In the genomic region with DNA sequence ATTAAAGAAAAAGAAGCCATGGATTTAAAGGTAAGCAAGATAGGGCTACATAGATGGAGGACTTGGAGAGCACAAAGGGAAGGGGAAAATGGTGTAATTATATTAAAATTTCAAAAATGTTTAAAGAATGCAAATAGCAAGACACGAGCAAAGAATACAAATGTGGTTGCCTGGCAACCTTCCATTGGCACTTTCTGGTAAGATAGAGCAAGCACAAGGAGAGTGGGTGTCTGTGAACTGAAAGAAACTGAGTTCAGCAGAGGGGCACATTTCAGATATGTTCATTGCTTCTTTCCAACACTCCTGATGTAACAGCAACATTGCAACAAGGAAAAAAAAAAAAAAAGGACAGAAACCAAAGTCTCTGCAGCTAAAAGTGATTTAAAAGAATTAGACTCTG, we compare ENCODE assay signal across 23 mouse cellular contexts. TPM values are rescaled to one million over a fixed set of nuclear protein-coding genes. Genes with fewer than 3 reads are reported as not detected.
DNase-seq lines count a peak whose midpoint lies in the region; ATAC-seq and TF ChIP-seq lines count a peak whose summit lies in the region.
"Had no signal": no experiment of that assay in that cellular context is flagged by ENCODE, and none has a peak within 500 bp of the region (broad histone marks: within the 10 kb centered on the region; RNA-seq: fewer than 3 reads in every experiment).

No protein-coding gene starts in this region.

- no peak overlapping the region for H3K4me2 ChIP-seq in forebrain, postnatal 0 days (ENCODE audit: low read depth)
- no peak overlapping the region for H3K4me2 ChIP-seq in forebrain, embryonic 12.5 days
- H3K4me2 ChIP-seq: embryonic facial prominence, embryonic 13.5 days; hindbrain, embryonic 12.5 days; liver, embryonic 12.5 days; lung, embryonic 15.5 days; midbrain, embryonic 12.5 days; neural tube, embryonic 15.5 days; stomach, embryonic 15.5 days had no signal

- intact Hi-C loops in left cerebral cortex, postnatal 25 days (cut with DNase I) = no loop called here

- 17% methylated on average over 1 of the region's 1 CpGs for WGBS in forebrain, postnatal 0 days
- 64% methylated on average over 1 of the region's 1 CpGs for WGBS in forebrain, embryonic 12.5 days
- 67% methylated on average over 1 of the region's 1 CpGs for WGBS in kidney, adult 2 months

- H3K9me3 ChIP-seq in forebrain, postnatal 0 days (ENCODE audit: low read length) = no peaks in the 10 kb centered on the region
- no peaks in the 10 kb centered on the region for H3K9me3 ChIP-seq in forebrain, embryonic 12.5 days
- H3K9me3 ChIP-seq: embryonic facial prominence, embryonic 13.5 days; hindbrain, embryonic 12.5 days; limb, embryonic 10.5 days; liver, embryonic 12.5 days; lung, embryonic 15.5 days; midbrain, embryonic 12.5 days; neural tube, embryonic 15.5 days; stomach, embryonic 15.5 days had no signal

- no peaks in the 10 kb centered on the region for H3K36me3 ChIP-seq in forebrain, postnatal 0 days (ENCODE audit: insufficient read depth)
- H3K36me3 ChIP-seq in forebrain, embryonic 12.5 days (replicated peaks) = no peaks in the 10 kb centered on the region
- no peaks in the 10 kb centered on the region for H3K36me3 ChIP-seq in kidney, adult 2 months (ENCODE audit: control insufficient read depth, insufficient read depth, low read length)
- H3K36me3 ChIP-seq: embryonic facial prominence, embryonic 13.5 days; hindbrain, embryonic 12.5 days; limb, embryonic 10.5 days; liver, embryonic 12.5 days; lung, embryonic 15.5 days; midbrain, embryonic 12.5 days; neural tube, embryonic 15.5 days; stomach, embryonic 15.5 days had no signal

- TF ChIP-seq CTCF in forebrain, postnatal 0 days (IDR thresholded peaks at IDR 0.05; ENCODE audit: low read depth) = no peak
- no peak for TF ChIP-seq CTCF in kidney, adult 2 months (conservative IDR thresholded peaks at IDR 0.05; ENCODE audit: insufficient read depth, insufficient read length, low read depth, low read length)

- H3K4me1 ChIP-seq in forebrain, postnatal 0 days (ENCODE audit: insufficient read depth) = no peaks in the 10 kb centered on the region
- no peaks in the 10 kb centered on the region for H3K4me1 ChIP-seq in forebrain, embryonic 12.5 days
- H3K4me1 ChIP-seq in kidney, adult 2 months (ENCODE audit: control insufficient read depth, insufficient read depth, low read length) = no peaks in the 10 kb centered on the region
- H3K4me1 ChIP-seq: embryonic facial prominence, embryonic 13.5 days; hindbrain, embryonic 12.5 days; limb, embryonic 10.5 days; lung, embryonic 15.5 days; midbrain, embryonic 12.5 days; neural tube, embryonic 15.5 days; stomach, embryonic 15.5 days had no signal

- peak; percentile 87 for ATAC-seq in forebrain, postnatal 0 days
- ATAC-seq in forebrain, embryonic 12.5 days (ENCODE audit: low FRiP score) = no peak
- ATAC-seq: liver, embryonic 12.5 days had no signal

- no peak overlapping the region for H3K27ac ChIP-seq in forebrain, postnatal 0 days (ENCODE audit: low read depth, low read length)
- no peak overlapping the region for H3K27ac ChIP-seq in forebrain, embryonic 12.5 days
- no peak overlapping the region for H3K27ac ChIP-seq in kidney, adult 2 months (ENCODE audit: insufficient read depth, low read depth, low read length)
- H3K27ac ChIP-seq: embryonic facial prominence, embryonic 13.5 days; hindbrain, embryonic 12.5 days; limb, embryonic 10.5 days; liver, embryonic 12.5 days; lung, embryonic 15.5 days; midbrain, embryonic 12.5 days; neural tube, embryonic 15.5 days; stomach, embryonic 15.5 days had no signal

- H3K9ac ChIP-seq in forebrain, postnatal 0 days = no peak overlapping the region
- H3K9ac ChIP-seq in forebrain, embryonic 12.5 days = no peak overlapping the region
- H3K9ac ChIP-seq: embryonic facial prominence, embryonic 13.5 days; hindbrain, embryonic 12.5 days; liver, embryonic 12.5 days; lung, embryonic 15.5 days; midbrain, embryonic 12.5 days; neural tube, embryonic 15.5 days; stomach, embryonic 15.5 days had no signal

- H3K4me3 ChIP-seq in forebrain, postnatal 0 days (ENCODE audit: low read depth, low read length) = no peak overlapping the region
- H3K4me3 ChIP-seq in forebrain, embryonic 12.5 days (replicated peaks) = no peak overlapping the region
- no peak overlapping the region for H3K4me3 ChIP-seq in kidney, adult 2 months (ENCODE audit: insufficient read depth, low read depth, low read length)
- H3K4me3 ChIP-seq: embryonic facial prominence, embryonic 13.5 days; hindbrain, embryonic 12.5 days; limb, embryonic 10.5 days; liver, embryonic 12.5 days; lung, embryonic 15.5 days; midbrain, embryonic 12.5 days; myocyte; neural tube, embryonic 15.5 days; stomach, embryonic 15.5 days had no signal

- H3K27me3 ChIP-seq in forebrain, postnatal 0 days (ENCODE audit: insufficient read depth, low read length) = no peaks in the 10 kb centered on the region
- H3K27me3 ChIP-seq in forebrain, embryonic 12.5 days = no peaks in the 10 kb centered on the region
- no peaks in the 10 kb centered on the region; the same call in 1 of the 2 replicates for H3K27me3 ChIP-seq in kidney, adult 2 months (replicated peaks; ENCODE audit: control insufficient read depth, insufficient read depth, low read length)
- H3K27me3 ChIP-seq: embryonic facial prominence, embryonic 13.5 days; hindbrain, embryonic 12.5 days; liver, embryonic 12.5 days; lung, embryonic 15.5 days; midbrain, embryonic 12.5 days; neural tube, embryonic 15.5 days; stomach, embryonic 15.5 days had no signal

- DNase-seq in forebrain, postnatal 0 days = peak; percentile 72
- DNase-seq in right cerebral cortex, adult 18-20 months = peak; percentile 82
- DNase-seq in right cerebral cortex, postnatal 25 days = no peak
- DNase-seq in left cerebral cortex, postnatal 25 days (ENCODE audit: low spot score in 2 of 2) = peak; percentile 65 to 88
- no peak for DNase-seq in kidney, adult 8-10 months
- no peak for DNase-seq in heart, adult 18-20 months
- no peak for DNase-seq in kidney, adult 2 months
- DNase-seq: adrenal gland, adult 2 months; cerebellum, adult 18-20 months; gastrocnemius, postnatal 25 days; kidney, adult 11 months; kidney, postnatal 36 days; thymus, postnatal 36 days had no signal

- no peak for TF ChIP-seq POLR2A in kidney, adult 2 months (IDR thresholded peaks at IDR 0.05; ENCODE audit: low read depth, low read length)

RNA-seq across cellular contexts. Expression of a gene that starts 22.8 kb away (rescaled TPM):
- 43.7 and 75.3 TPM in 2 replicates for total RNA-seq in forebrain, postnatal 0 days (2014; rRNA removed)
- 11.7 and 14.8 TPM in 2 replicates for polyA plus RNA-seq in forebrain, postnatal 0 days (2015; fragmentation: Nextera tagmentation; extraction: Ambion mirVana)
- 66.1 and 75.4 TPM in 2 replicates for polyA plus RNA-seq in forebrain, embryonic 12.5 days (2016; fragmentation: Nextera tagmentation; extraction: Ambion mirVana)
- 10 to 100 TPM; 54.4 to 58.0 TPM for total RNA-seq in left cerebral cortex, postnatal 25 days (2021)
- total RNA-seq in heart, adult 18-20 months (2021) = 10 to 100 TPM; 24.2 to 27.4 TPM
- 12.5 and 13.3 TPM in 2 replicates for polyA plus RNA-seq in kidney, adult 2 months (2012; rRNA removed)

Comparison
In these comparisons a context has a peak if more than half of its experiments do, and no peak if none do; other contexts are left out.
1. DNase-seq: peak in forebrain, postnatal 0 days (single experiment), right cerebral cortex, adult 18-20 months (single experiment) and left cerebral cortex, postnatal 25 days (2 of 2); none in right cerebral cortex, postnatal 25 days (single experiment), kidney, adult 8-10 months (0 of 2), heart, adult 18-20 months (0 of 2) and kidney, adult 2 months (single experiment).